Mouse (Mus musculus): Measurements from ENCODE around the gene C130032M10Rik. TPM values are rescaled to one million over a fixed set of nuclear protein-coding genes. Genes with fewer than 3 reads are reported as not detected.
"Not testable (repeated sequence)": the region's sequence is repeated elsewhere in the genome, so short reads cannot be mapped to it uniquely, and the experiment has no call there.

C130032M10Rik gene
- polyA plus RNA-seq, 1 experiment, result not detected

DNA sequence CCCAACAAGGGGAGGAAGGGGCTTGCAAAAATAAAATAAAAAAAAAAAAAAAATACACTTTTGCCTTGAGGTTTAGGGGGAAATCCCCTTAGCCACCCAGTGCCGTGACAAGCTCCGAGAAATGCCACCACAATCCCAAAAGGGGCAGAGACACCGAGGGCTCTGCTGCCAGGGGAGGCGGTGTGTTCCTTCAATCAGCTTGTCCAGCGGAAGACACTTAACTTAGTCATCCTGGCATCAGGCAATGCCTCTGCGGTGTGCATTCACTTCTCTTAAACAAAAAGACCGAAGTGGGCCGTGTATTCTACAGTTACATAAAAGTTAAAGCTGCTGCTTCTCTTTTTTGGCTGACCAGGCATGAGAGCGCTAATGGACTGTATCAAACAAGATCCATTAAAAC is 8.1 kb upstream of the C130032M10Rik start:
- H3K36me3 ChIP-seq (ENCODE audit: control insufficient read depth, insufficient read depth), result no peaks in the 10 kb centered on the region
- no peak for TF ChIP-seq USF1 (IDR thresholded peaks at IDR 0.05; ENCODE audit: low read depth)
- TF ChIP-seq CEBPB (IDR thresholded peaks at IDR 0.05; ENCODE audit: low read depth), result no peak
- no peak for TF ChIP-seq MYOD1 (IDR thresholded peaks at IDR 0.05; ENCODE audit: control insufficient read depth, insufficient read length, low read depth)
- TF ChIP-seq CTCF (IDR thresholded peaks at IDR 0.05; ENCODE audit: control insufficient read depth, insufficient read depth, insufficient read length), result no peak
- TF ChIP-seq MYOG (IDR thresholded peaks at IDR 0.05; ENCODE audit: control insufficient read depth, extremely low read depth, insufficient read length), result no peak
- TF ChIP-seq MAX (IDR thresholded peaks at IDR 0.05), result no peak
- TF ChIP-seq FOSL1 (IDR thresholded peaks at IDR 0.05; ENCODE audit: insufficient read depth, low read length, poor library complexity, severe bottlenecking), result no peak
- no peaks in the 10 kb centered on the region for H3K79me3 ChIP-seq (ENCODE audit: low read depth)
- H3K79me2 ChIP-seq (ENCODE audit: control insufficient read depth, insufficient read depth), result no peaks in the 10 kb centered on the region
- H3ac ChIP-seq (ENCODE audit: control insufficient read depth, insufficient read length, low read depth), result no peak overlapping the region
- H3K4me3 ChIP-seq (ENCODE audit: insufficient read depth, poor library complexity, severe bottlenecking), result no peak overlapping the region
- H3K27me3 ChIP-seq (ENCODE audit: control insufficient read depth, insufficient read depth, insufficient read length), result no peaks in the 10 kb centered on the region

DNA sequence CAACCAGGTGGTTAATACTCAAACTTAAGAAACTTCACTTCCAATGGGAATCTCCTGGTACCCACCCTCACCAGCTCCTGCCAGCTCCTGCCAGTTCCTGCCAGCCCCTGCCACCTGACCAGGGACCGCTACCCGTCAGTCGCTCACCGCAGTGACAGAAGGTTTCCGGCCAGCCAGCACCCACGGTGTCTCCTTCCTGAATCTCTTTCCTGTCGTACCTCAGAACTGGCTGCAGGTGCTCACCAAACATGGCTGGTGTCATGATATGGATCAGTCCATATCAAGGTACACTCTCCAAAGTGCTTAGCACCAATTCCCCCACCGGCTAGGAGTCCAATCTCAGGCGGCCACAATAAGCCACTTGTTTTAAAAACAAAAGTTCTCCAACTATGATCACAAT is 5.7 kb upstream of the C130032M10Rik start:
- no peak for TF ChIP-seq MYOG (IDR thresholded peaks at IDR 0.05; ENCODE audit: control insufficient read depth, extremely low read depth, insufficient read length)
- no peak for TF ChIP-seq MYOD1 (IDR thresholded peaks at IDR 0.05; ENCODE audit: control insufficient read depth, insufficient read length, low read depth)
- TF ChIP-seq CTCF (IDR thresholded peaks at IDR 0.05; ENCODE audit: control insufficient read depth, insufficient read depth, insufficient read length), result no peak
- H3K36me3 ChIP-seq (ENCODE audit: control insufficient read depth, insufficient read depth), result no peaks in the 10 kb centered on the region
- H3K79me2 ChIP-seq (ENCODE audit: control insufficient read depth, insufficient read depth), result no peaks in the 10 kb centered on the region
- no peak overlapping the region for H3ac ChIP-seq (ENCODE audit: control insufficient read depth, insufficient read length, low read depth)
- no peaks in the 10 kb centered on the region for H3K27me3 ChIP-seq (ENCODE audit: control insufficient read depth, insufficient read depth, insufficient read length)
- H3K4me3 ChIP-seq (ENCODE audit: insufficient read depth, poor library complexity, severe bottlenecking), result no peak overlapping the region
- no peaks in the 10 kb centered on the region for H3K79me3 ChIP-seq (ENCODE audit: low read depth)

DNA sequence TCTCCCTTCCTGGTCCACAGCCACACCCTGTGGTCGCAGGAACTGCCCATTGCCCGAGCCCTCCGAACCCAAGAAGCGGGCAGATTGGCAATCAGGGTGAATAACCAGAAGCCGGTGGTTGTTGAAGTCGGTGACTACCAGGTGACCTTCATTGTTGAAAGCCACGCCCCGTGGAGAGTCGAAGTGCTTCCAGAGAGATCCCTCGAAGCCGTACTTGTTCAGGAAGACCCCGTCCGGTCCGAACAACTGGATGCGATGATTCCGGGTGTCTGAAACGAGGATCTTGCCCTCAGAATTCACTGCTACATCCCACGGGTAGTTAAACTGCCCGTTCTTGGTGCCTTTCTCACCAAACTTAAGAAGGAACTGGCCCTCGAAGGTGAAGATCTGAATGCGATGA is 2.7 kb upstream of the C130032M10Rik start:
- H3K36me3 ChIP-seq (ENCODE audit: control insufficient read depth, insufficient read depth), result no peaks in the 10 kb centered on the region
- no peak for TF ChIP-seq MYOD1 (IDR thresholded peaks at IDR 0.05; ENCODE audit: control insufficient read depth, insufficient read length, low read depth)
- no peak for TF ChIP-seq FOSL1 (IDR thresholded peaks at IDR 0.05; ENCODE audit: insufficient read depth, low read length, poor library complexity, severe bottlenecking)
- no peak for TF ChIP-seq MYOG (IDR thresholded peaks at IDR 0.05; ENCODE audit: control insufficient read depth, extremely low read depth, insufficient read length)
- no peak for TF ChIP-seq CEBPB (IDR thresholded peaks at IDR 0.05; ENCODE audit: low read depth)
- TF ChIP-seq CTCF (IDR thresholded peaks at IDR 0.05; ENCODE audit: control insufficient read depth, insufficient read depth, insufficient read length), result no peak
- no peak for TF ChIP-seq MAX (IDR thresholded peaks at IDR 0.05)
- no peak for TF ChIP-seq USF1 (IDR thresholded peaks at IDR 0.05; ENCODE audit: low read depth)

DNA sequence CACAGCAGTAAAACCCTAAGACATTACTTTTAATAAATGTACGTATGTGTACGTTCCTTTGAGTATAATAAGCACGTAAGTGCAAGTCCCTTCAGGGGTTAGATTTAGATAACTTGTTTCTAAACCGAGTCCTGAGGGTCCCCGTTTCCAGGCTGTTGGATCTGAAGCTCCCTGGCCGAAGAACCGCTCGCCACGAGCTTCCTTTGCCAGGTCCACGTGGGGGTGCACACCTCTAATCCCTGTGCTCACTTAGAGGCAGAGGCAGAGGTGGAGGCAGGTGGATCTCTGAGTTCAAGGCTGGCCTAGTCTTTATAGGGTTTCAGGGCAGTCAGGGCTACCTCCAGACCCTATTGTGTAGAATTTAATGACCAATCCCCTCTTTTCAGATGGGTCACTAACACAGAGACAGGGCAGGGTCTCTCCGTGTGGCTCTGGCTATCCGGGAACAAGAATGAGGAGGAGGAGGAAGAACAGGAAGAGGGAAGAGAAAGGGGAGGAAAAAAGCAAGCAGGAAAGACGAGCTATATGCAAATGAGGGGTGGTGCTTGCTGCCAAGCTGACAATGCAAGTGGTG is 2.5 kb downstream of the C130032M10Rik start:
- Histone ChIP-seq H3ac (ENCODE audit: control insufficient read depth, insufficient read length, low read depth) (no peak overlapping the region), H3K4me3 (ENCODE audit: insufficient read depth, poor library complexity, severe bottlenecking) (no peak overlapping the region), H3K36me3 (ENCODE audit: control insufficient read depth, insufficient read depth) (no peaks in the 10 kb centered on the region), H3K79me3 (ENCODE audit: low read depth) (no peaks in the 10 kb centered on the region), H3K79me2 (ENCODE audit: control insufficient read depth, insufficient read depth) (no peaks in the 10 kb centered on the region), H3K27me3 (ENCODE audit: control insufficient read depth, insufficient read depth, insufficient read length) (no peaks in the 10 kb centered on the region)
- TF ChIP-seq MYOG (IDR thresholded peaks at IDR 0.05; ENCODE audit: control insufficient read depth, extremely low read depth, insufficient read length) (no peak), MYOD1 (IDR thresholded peaks at IDR 0.05; ENCODE audit: control insufficient read depth, insufficient read length, low read depth) (no peak), CEBPB (IDR thresholded peaks at IDR 0.05; ENCODE audit: low read depth) (no peak), MAX (IDR thresholded peaks at IDR 0.05) (no peak), USF1 (IDR thresholded peaks at IDR 0.05; ENCODE audit: low read depth) (no peak), CTCF (IDR thresholded peaks at IDR 0.05; ENCODE audit: control insufficient read depth, insufficient read depth, insufficient read length) (no peak), FOSL1 (IDR thresholded peaks at IDR 0.05; ENCODE audit: insufficient read depth, low read length, poor library complexity, severe bottlenecking) (no peak)

More for the DNA sequence above, 2.7 kb upstream of the C130032M10Rik start:
- Histone ChIP-seq H3K4me3 (ENCODE audit: insufficient read depth, poor library complexity, severe bottlenecking) (no peak overlapping the region), H3K27me3 (ENCODE audit: control insufficient read depth, insufficient read depth, insufficient read length) (no peaks in the 10 kb centered on the region), H3K79me2 (ENCODE audit: control insufficient read depth, insufficient read depth) (no peaks in the 10 kb centered on the region), H3ac (ENCODE audit: control insufficient read depth, insufficient read length, low read depth) (no peak overlapping the region), H3K79me3 (ENCODE audit: low read depth) (no peaks in the 10 kb centered on the region)

DNA sequence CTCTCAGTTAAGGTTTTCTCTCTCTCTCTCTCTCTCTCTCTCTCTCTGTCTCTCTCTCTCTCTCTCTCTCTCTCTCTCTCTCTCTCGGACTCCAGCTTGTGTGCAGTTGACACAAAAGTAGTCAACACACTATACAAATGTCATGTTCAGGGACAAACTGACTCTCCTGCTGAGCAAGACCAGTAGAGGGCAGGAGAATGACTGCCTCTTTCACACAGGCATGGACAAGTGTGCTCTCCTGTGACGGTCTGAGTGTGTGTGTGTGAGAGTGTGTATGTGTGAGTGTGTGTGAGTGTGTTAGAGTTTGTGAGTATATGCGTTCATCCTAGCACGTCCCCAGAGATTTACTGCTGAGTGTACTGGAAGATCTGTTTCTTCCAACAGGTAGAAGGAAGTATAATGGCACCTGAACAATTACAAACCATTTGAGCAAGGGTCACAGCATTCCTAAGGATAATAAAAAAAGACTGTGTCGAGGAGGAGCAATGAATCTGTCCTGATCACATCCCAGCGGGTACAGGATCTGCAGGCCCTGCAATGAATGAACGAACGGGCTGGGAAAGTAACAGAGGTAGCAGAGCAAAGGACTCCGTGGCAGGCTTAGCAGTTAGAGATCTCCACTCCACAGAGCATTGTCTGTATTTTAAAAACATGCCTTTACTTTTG is 3.4 kb downstream of the C130032M10Rik start:
- TF ChIP-seq CEBPB (IDR thresholded peaks at IDR 0.05; ENCODE audit: low read depth) (no peak), MYOD1 (IDR thresholded peaks at IDR 0.05; ENCODE audit: control insufficient read depth, insufficient read length, low read depth) (no peak), MYOG (IDR thresholded peaks at IDR 0.05; ENCODE audit: control insufficient read depth, extremely low read depth, insufficient read length) (no peak), MAX (IDR thresholded peaks at IDR 0.05) (no peak), FOSL1 (IDR thresholded peaks at IDR 0.05; ENCODE audit: insufficient read depth, low read length, poor library complexity, severe bottlenecking) (no peak), CTCF (IDR thresholded peaks at IDR 0.05; ENCODE audit: control insufficient read depth, insufficient read depth, insufficient read length) (no peak)
- Histone ChIP-seq H3K79me2 (ENCODE audit: control insufficient read depth, insufficient read depth) (no peaks in the 10 kb centered on the region), H3K36me3 (ENCODE audit: control insufficient read depth, insufficient read depth) (no peaks in the 10 kb centered on the region)

DNA sequence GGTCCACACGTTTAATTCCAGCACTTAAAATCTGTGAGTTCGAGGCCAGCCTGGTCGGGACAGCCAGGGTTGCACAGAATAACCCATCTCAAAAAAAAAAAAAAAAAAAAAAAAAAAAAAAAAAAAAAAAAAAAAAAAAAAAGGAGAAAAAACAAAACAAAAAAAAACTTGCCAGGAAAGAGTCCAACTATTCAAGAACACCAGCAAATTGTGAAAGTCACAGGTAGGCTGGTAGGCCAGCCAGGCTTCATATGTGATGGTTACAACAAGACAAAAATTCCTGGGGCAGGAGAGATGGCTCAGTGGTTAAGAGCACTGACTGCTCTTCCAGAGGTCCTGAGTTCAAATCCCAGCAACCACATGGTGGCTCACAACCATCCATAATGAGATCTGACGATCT is 5.0 kb downstream of the C130032M10Rik start:
- not testable (repeated sequence) for H3K79me3 ChIP-seq (ENCODE audit: low read depth); H3K36me3 ChIP-seq (ENCODE audit: control insufficient read depth, insufficient read depth); H3K4me3 ChIP-seq (ENCODE audit: insufficient read depth, poor library complexity, severe bottlenecking)

More for the DNA sequence above, 3.4 kb downstream of the C130032M10Rik start:
- no peak overlapping the region for H3ac ChIP-seq (ENCODE audit: control insufficient read depth, insufficient read length, low read depth)
- no peaks in the 10 kb centered on the region for H3K27me3 ChIP-seq (ENCODE audit: control insufficient read depth, insufficient read depth, insufficient read length)
- H3K79me3 ChIP-seq (ENCODE audit: low read depth), result no peaks in the 10 kb centered on the region
- no peak overlapping the region for H3K4me3 ChIP-seq (ENCODE audit: insufficient read depth, poor library complexity, severe bottlenecking)

More for the DNA sequence above, 5.0 kb downstream of the C130032M10Rik start:
- H3ac ChIP-seq (ENCODE audit: control insufficient read depth, insufficient read length, low read depth); H3K79me2 ChIP-seq (ENCODE audit: control insufficient read depth, insufficient read depth); H3K27me3 ChIP-seq (ENCODE audit: control insufficient read depth, insufficient read depth, insufficient read length): not testable (repeated sequence)
